Mouse (Mus musculus): ENCODE measurements around the gene 6030468B19Rik. TPM values are rescaled to one million over a fixed set of nuclear protein-coding genes. Genes with fewer than 3 reads are reported as not detected.

The 6030468B19Rik gene
- 0.19 and 0.44 TPM in 2 replicates for polyA plus RNA-seq (2014; fragmentation: Nextera tagmentation; extraction: Ambion mirVana)

GRCm38 (mm10) chr11:117797511-117798159, at the start of gene 6030468B19Rik:
Gene 6030468B19Rik (plus strand): TSS chr11:117797660.
- Histone ChIP-seq H3K4me3 (ENCODE audit: control insufficient read depth in 1 of 2, insufficient read depth in 1 of 2, low read depth in 1 of 2, low read length in 2 of 2) (no peak within 1 kb of the TSS), H3K27ac (replicated peaks in 1 of 2; ENCODE audit: control insufficient read depth in 1 of 2, insufficient read depth in 1 of 2, low read depth in 2 of 2, low read length in 2 of 2) (no peak within 1 kb of the TSS), H3K4me2 (ENCODE audit: low read length) (no peak within 1 kb of the TSS), H3K9ac (ENCODE audit: low read length) (no peak within 1 kb of the TSS), H3K9me3 (ENCODE audit: control insufficient read depth, low read length) (no peaks in the 10 kb centered on the region), H3K4me1 (ENCODE audit: control insufficient read depth in 2 of 2, insufficient read depth in 2 of 2, low read length in 2 of 2) (peaks cover 7 to 12% of the 10 kb centered on the region in 2 experiments), H3K36me3 (ENCODE audit: control insufficient read depth, insufficient read depth, low read length) (no peaks in the 10 kb centered on the region), H3K27me3 (ENCODE audit: control insufficient read depth, insufficient read depth, low read length) (no peaks in the 10 kb centered on the region)
- WGBS: 38% methylated on average over 9 of the region's 9 CpGs
- ATAC-seq (ENCODE audit: insufficient number of reproducible peaks, insufficient read depth, low FRiP score, low read depth): no peak

- H3K4me2 ChIP-seq (ENCODE audit: low read length): no peak overlapping the region
- 68% methylated on average over 4 of the region's 4 CpGs for WGBS
- no peaks in the 10 kb centered on the region for H3K27me3 ChIP-seq (ENCODE audit: control insufficient read depth, insufficient read depth, low read length)
- H3K36me3 ChIP-seq (ENCODE audit: control insufficient read depth, insufficient read depth, low read length): peaks cover 99% of the 10 kb centered on the region
- no peak overlapping the region for H3K27ac ChIP-seq (replicated peaks in 1 of 2; ENCODE audit: control insufficient read depth in 1 of 2, insufficient read depth in 1 of 2, low read depth in 2 of 2, low read length in 2 of 2)
- no peak for ATAC-seq (ENCODE audit: insufficient number of reproducible peaks, insufficient read depth, low FRiP score, low read depth)
- no peak overlapping the region for H3K4me3 ChIP-seq (ENCODE audit: control insufficient read depth in 1 of 2, insufficient read depth in 1 of 2, low read depth in 1 of 2, low read length in 2 of 2)
- H3K9me3 ChIP-seq (ENCODE audit: control insufficient read depth, low read length): no peaks in the 10 kb centered on the region
- no peak overlapping the region for H3K9ac ChIP-seq (ENCODE audit: low read length)
- no peaks in the 10 kb centered on the region for H3K4me1 ChIP-seq (ENCODE audit: control insufficient read depth in 2 of 2, insufficient read depth in 2 of 2, low read length in 2 of 2)
Observed at GRCm38 (mm10) chr11:117748628-117749027, 48.8 kb upstream of the 6030468B19Rik start.

- H3K9me3 ChIP-seq (ENCODE audit: control insufficient read depth, low read length): no peaks in the 10 kb centered on the region
- no peak overlapping the region for H3K4me3 ChIP-seq (ENCODE audit: control insufficient read depth in 1 of 2, insufficient read depth in 1 of 2, low read depth in 1 of 2, low read length in 2 of 2)
- no peaks in the 10 kb centered on the region for H3K27me3 ChIP-seq (ENCODE audit: control insufficient read depth, insufficient read depth, low read length)
- ATAC-seq (ENCODE audit: insufficient number of reproducible peaks, insufficient read depth, low FRiP score, low read depth): no peak
- 88% methylated on average over 10 of the region's 10 CpGs for WGBS
- H3K36me3 ChIP-seq (ENCODE audit: control insufficient read depth, insufficient read depth, low read length): peaks cover 99% of the 10 kb centered on the region
- H3K9ac ChIP-seq (ENCODE audit: low read length): no peak overlapping the region
- no peak overlapping the region for H3K27ac ChIP-seq (replicated peaks in 1 of 2; ENCODE audit: control insufficient read depth in 1 of 2, insufficient read depth in 1 of 2, low read depth in 2 of 2, low read length in 2 of 2)
- H3K4me2 ChIP-seq (ENCODE audit: low read length): no peak overlapping the region
- H3K4me1 ChIP-seq (ENCODE audit: control insufficient read depth in 2 of 2, insufficient read depth in 2 of 2, low read length in 2 of 2): no peaks in the 10 kb centered on the region
Observed at GRCm38 (mm10) chr11:117749414-117749813, 48.0 kb upstream of the 6030468B19Rik start.

GRCm38 (mm10) chr11:117751544-117751943, 45.9 kb upstream of the 6030468B19Rik start:
- H3K27ac ChIP-seq (replicated peaks in 1 of 2; ENCODE audit: control insufficient read depth in 1 of 2, insufficient read depth in 1 of 2, low read depth in 2 of 2, low read length in 2 of 2): no peak overlapping the region
- no peaks in the 10 kb centered on the region for H3K4me1 ChIP-seq (ENCODE audit: control insufficient read depth in 2 of 2, insufficient read depth in 2 of 2, low read length in 2 of 2)
- H3K9me3 ChIP-seq (ENCODE audit: control insufficient read depth, low read length): no peaks in the 10 kb centered on the region
- WGBS: 86% methylated on average over 6 of the region's 6 CpGs
- H3K36me3 ChIP-seq (ENCODE audit: control insufficient read depth, insufficient read depth, low read length): peaks cover 99% of the 10 kb centered on the region
- H3K4me3 ChIP-seq (ENCODE audit: control insufficient read depth in 1 of 2, insufficient read depth in 1 of 2, low read depth in 1 of 2, low read length in 2 of 2): no peak overlapping the region
- ATAC-seq (ENCODE audit: insufficient number of reproducible peaks, insufficient read depth, low FRiP score, low read depth): no peak
- no peak overlapping the region for H3K4me2 ChIP-seq (ENCODE audit: low read length)
- H3K27me3 ChIP-seq (ENCODE audit: control insufficient read depth, insufficient read depth, low read length): no peaks in the 10 kb centered on the region
- no peak overlapping the region for H3K9ac ChIP-seq (ENCODE audit: low read length)

GRCm38 (mm10) chr11:117755891-117756290, 41.6 kb upstream of the 6030468B19Rik start:
- H3K9me3 ChIP-seq (ENCODE audit: control insufficient read depth, low read length): no peaks in the 10 kb centered on the region
- 96% methylated on average over 7 of the region's 7 CpGs for WGBS

GRCm38 (mm10) chr11:117759267-117759666, 38.2 kb upstream of the 6030468B19Rik start:
- no peak overlapping the region for H3K4me2 ChIP-seq (ENCODE audit: low read length)
- no peak overlapping the region for H3K9ac ChIP-seq (ENCODE audit: low read length)
- H3K4me1 ChIP-seq (ENCODE audit: control insufficient read depth in 2 of 2, insufficient read depth in 2 of 2, low read length in 2 of 2): no peaks in the 10 kb centered on the region; a peak in 1 of 4 replicates
- ATAC-seq (ENCODE audit: insufficient number of reproducible peaks, insufficient read depth, low FRiP score, low read depth): no peak
- H3K9me3 ChIP-seq (ENCODE audit: control insufficient read depth, low read length): no peaks in the 10 kb centered on the region
- H3K27ac ChIP-seq (replicated peaks in 1 of 2; ENCODE audit: control insufficient read depth in 1 of 2, insufficient read depth in 1 of 2, low read depth in 2 of 2, low read length in 2 of 2): no peak overlapping the region
- WGBS: 92% methylated on average over 10 of the region's 10 CpGs
- no peaks in the 10 kb centered on the region for H3K27me3 ChIP-seq (ENCODE audit: control insufficient read depth, insufficient read depth, low read length)
- no peak overlapping the region for H3K4me3 ChIP-seq (ENCODE audit: control insufficient read depth in 1 of 2, insufficient read depth in 1 of 2, low read depth in 1 of 2, low read length in 2 of 2)
- peaks cover 98% of the 10 kb centered on the region for H3K36me3 ChIP-seq (ENCODE audit: control insufficient read depth, insufficient read depth, low read length)

More at GRCm38 (mm10) chr11:117755891-117756290, 41.6 kb upstream of the 6030468B19Rik start:
- Histone ChIP-seq H3K4me3 (ENCODE audit: control insufficient read depth in 1 of 2, insufficient read depth in 1 of 2, low read depth in 1 of 2, low read length in 2 of 2) (no peak overlapping the region), H3K27me3 (ENCODE audit: control insufficient read depth, insufficient read depth, low read length) (no peaks in the 10 kb centered on the region), H3K36me3 (ENCODE audit: control insufficient read depth, insufficient read depth, low read length) (peaks cover 99% of the 10 kb centered on the region), H3K4me1 (ENCODE audit: control insufficient read depth in 2 of 2, insufficient read depth in 2 of 2, low read length in 2 of 2) (no peaks in the 10 kb centered on the region), H3K9ac (ENCODE audit: low read length) (no peak overlapping the region), H3K27ac (replicated peaks in 1 of 2; ENCODE audit: control insufficient read depth in 1 of 2, insufficient read depth in 1 of 2, low read depth in 2 of 2, low read length in 2 of 2) (no peak overlapping the region), H3K4me2 (ENCODE audit: low read length) (no peak overlapping the region)
- ATAC-seq (ENCODE audit: insufficient number of reproducible peaks, insufficient read depth, low FRiP score, low read depth): no peak

GRCm38 (mm10) chr11:117760374-117761119, 36.9 kb upstream of the 6030468B19Rik start:
- Histone ChIP-seq H3K9ac (ENCODE audit: low read length) (no peak overlapping the region), H3K9me3 (ENCODE audit: control insufficient read depth, low read length) (no peaks in the 10 kb centered on the region), H3K27me3 (ENCODE audit: control insufficient read depth, insufficient read depth, low read length) (no peaks in the 10 kb centered on the region), H3K36me3 (ENCODE audit: control insufficient read depth, insufficient read depth, low read length) (peaks cover 98% of the 10 kb centered on the region), H3K27ac (replicated peaks in 1 of 2; ENCODE audit: control insufficient read depth in 1 of 2, insufficient read depth in 1 of 2, low read depth in 2 of 2, low read length in 2 of 2) (no peak overlapping the region), H3K4me2 (ENCODE audit: low read length) (no peak overlapping the region), H3K4me3 (ENCODE audit: control insufficient read depth in 1 of 2, insufficient read depth in 1 of 2, low read depth in 1 of 2, low read length in 2 of 2) (no peak overlapping the region), H3K4me1 (ENCODE audit: control insufficient read depth in 2 of 2, insufficient read depth in 2 of 2, low read length in 2 of 2) (no peaks in the 10 kb centered on the region; a peak in 1 of 4 replicates)
- WGBS: 86% methylated on average over 26 of the region's 26 CpGs
- ATAC-seq (ENCODE audit: insufficient number of reproducible peaks, insufficient read depth, low FRiP score, low read depth): no peak

All from heart, embryonic 14.5 days (tissue).